Mouse (Mus musculus) lung, embryonic 14.5 days (tissue): ENCODE results near the gene Gprc5a. TPM values are rescaled to one million over a fixed set of nuclear protein-coding genes. Genes with fewer than 3 reads are reported as not detected.

Experiments
- ATAC-seq: fragments of 200-750 bp; cut with Nextera tagmentation; 2 replicates; pipeline ENCODE4 v1.8.0; 2017; ENCODE audit warnings: mild to moderate bottlenecking, moderate TSS enrichment, moderate library complexity; ENCODE audit not compliant: insufficient read depth
- DNase-seq: peaks from one replicate; pipeline ENCODE4 v3.0.0-alpha.2; 2015
- H3K27ac ChIP-seq: fragments of 300-500 bp; sonication (generic); 2 replicates; pipeline ENCODE4 v1.5.1; 2014; ENCODE audit warnings: low read depth, mild to moderate bottlenecking, moderate library complexity
- H3K27me3 ChIP-seq: fragments of 300-500 bp; sonication (generic); 2 replicates; pipeline ENCODE4 v1.6.1; 2014; ENCODE audit warnings: low read length, control low read depth; ENCODE audit not compliant: insufficient read depth
- H3K36me3 ChIP-seq: fragments of 300-500 bp; sonication (generic); 2 replicates; pipeline ENCODE4 v1.6.1; 2014; ENCODE audit warnings: control low read depth; ENCODE audit not compliant: insufficient read depth
- H3K4me1 ChIP-seq: fragments of 300-500 bp; sonication (generic); 2 replicates; pipeline ENCODE4 v1.6.1; 2014; ENCODE audit warnings: antibody characterized with exemption, control low read depth; ENCODE audit not compliant: insufficient read depth
- H3K4me2 ChIP-seq: fragments of 300-500 bp; sonication (generic); 2 replicates; pipeline ENCODE4 v1.6.1; 2014; ENCODE audit warnings: mild to moderate bottlenecking
- H3K4me3 ChIP-seq: fragments of 300-500 bp; sonication (generic); 2 replicates; pipeline ENCODE4 v1.5.1; 2014; ENCODE audit warnings: low read depth, low read length
- H3K9ac ChIP-seq: fragments of 300-500 bp; sonication (generic); 2 replicates; pipeline ENCODE4 v1.6.1; 2014
- H3K9me3 ChIP-seq: fragments of 300-500 bp; sonication (generic); 2 replicates; pipeline ENCODE4 v1.6.1; 2016; ENCODE audit warnings: low read depth, low read length, control low read depth
- CTCF ChIP-seq: IDR thresholded peaks from 2 replicates; pipeline ENCODE4 v1.5.1; 2016; ENCODE audit warnings: antibody characterized with exemption, low read depth
- WGBS: fragments of 180-500 bp; shearing (Covaris S2); extraction: QIAGEN DNeasy Blood & Tissue Kit; methylation state at CpG from one replicate; pipeline ENCODE4 v1.1.7; 2014; 5-methylcytosine and 5-hydroxymethylcytosine counted together
- polyA plus RNA-seq: library from polyadenylated mRNA; unstranded; fragments of >200 nt; fragmentation: Nextera tagmentation; extraction: Ambion mirVana; gene quantifications from 2 replicates; pipeline ENCODE4 v1.2.1, GENCODE M21; 2014

The Gprc5a gene
- polyA plus RNA-seq, 1 experiment from 2014 or later: 42.5 TPM

GRCm38 (mm10) chr6:135048956-135049355, 16.5 kb upstream of the Gprc5a start:
- DNase-seq (peak; percentile 28), ATAC-seq (no peak)
- H3K4me1 ChIP-seq: no peaks in the 10 kb centered on the region
- no peak overlapping the region for H3K9ac ChIP-seq
- no peak for TF ChIP-seq CTCF
- H3K4me3 ChIP-seq: no peak overlapping the region
- no peaks in the 10 kb centered on the region for H3K36me3 ChIP-seq
- no peak overlapping the region for H3K27ac ChIP-seq
- no peaks in the 10 kb centered on the region for H3K9me3 ChIP-seq
- H3K4me2 ChIP-seq: no peak overlapping the region
- 61% methylated on average over 16 of the region's 16 CpGs for WGBS
- no peaks in the 10 kb centered on the region for H3K27me3 ChIP-seq

GRCm38 (mm10) chr6:135053789-135054188, 11.7 kb upstream of the Gprc5a start:
- Histone ChIP-seq H3K9ac (no peak overlapping the region), H3K27me3 (no peaks in the 10 kb centered on the region), H3K4me2 (no peak overlapping the region), H3K9me3 (no peaks in the 10 kb centered on the region), H3K4me1 (no peaks in the 10 kb centered on the region), H3K4me3 (no peak overlapping the region), H3K36me3 (no peaks in the 10 kb centered on the region), H3K27ac (no peak overlapping the region)
- ATAC-seq: no peak
- WGBS: 78% methylated on average over 3 of the region's 3 CpGs
- no peak for TF ChIP-seq CTCF
- DNase-seq: no peak

GRCm38 (mm10) chr6:135055882-135056281, 9.6 kb upstream of the Gprc5a start:
- H3K36me3 ChIP-seq: no peaks in the 10 kb centered on the region
- 21% methylated on average over 4 of the region's 4 CpGs for WGBS
- H3K4me2 ChIP-seq: no peak overlapping the region
- no peak for DNase-seq
- TF ChIP-seq CTCF: no peak
- H3K4me3 ChIP-seq: no peak overlapping the region
- no peak overlapping the region for H3K27ac ChIP-seq
- no peak overlapping the region for H3K9ac ChIP-seq
- H3K9me3 ChIP-seq: no peaks in the 10 kb centered on the region
- no peaks in the 10 kb centered on the region for H3K4me1 ChIP-seq
- ATAC-seq: no peak
- H3K27me3 ChIP-seq: no peaks in the 10 kb centered on the region

GRCm38 (mm10) chr6:135060728-135061127, 4.7 kb upstream of the Gprc5a start:
- Histone ChIP-seq H3K27me3 (no peaks in the 10 kb centered on the region), H3K9ac (no peak overlapping the region), H3K9me3 (no peaks in the 10 kb centered on the region), H3K4me2 (no peak overlapping the region), H3K36me3 (no peaks in the 10 kb centered on the region), H3K4me1 (peaks cover 4% of the 10 kb centered on the region; the same call in 1 of the 2 replicates), H3K27ac (no peak overlapping the region), H3K4me3 (no peak overlapping the region)
- no peak for ATAC-seq
- no peak for DNase-seq
- WGBS: 91% methylated on average over 4 of the region's 4 CpGs
- TF ChIP-seq CTCF: no peak

- peak overlapping the region; percentile 61 for H3K27ac ChIP-seq
- no peak for TF ChIP-seq CTCF
- H3K4me1 ChIP-seq: peaks cover 4% of the 10 kb centered on the region; the same call in 1 of the 2 replicates
- DNase-seq (no peak), ATAC-seq (no peak)
- no peak overlapping the region; the same call in 1 of the 2 replicates for H3K4me3 ChIP-seq
- H3K36me3 ChIP-seq: no peaks in the 10 kb centered on the region
- peak overlapping the region; percentile 88 for H3K4me2 ChIP-seq
- WGBS: 57% methylated on average over 12 of the region's 12 CpGs
- no peaks in the 10 kb centered on the region for H3K27me3 ChIP-seq
- H3K9me3 ChIP-seq: no peaks in the 10 kb centered on the region
- no peak overlapping the region; the same call in 1 of the 2 replicates for H3K9ac ChIP-seq
Measured at GRCm38 (mm10) chr6:135064621-135065020, 830 bp upstream of the Gprc5a start.

GRCm38 (mm10) chr6:135066795-135067445, 1.5 kb downstream of the Gprc5a start:
- WGBS: 45% methylated on average over 6 of the region's 6 CpGs
- Histone ChIP-seq H3K4me1 (peaks cover 4% of the 10 kb centered on the region; the same call in 1 of the 2 replicates), H3K27me3 (no peaks in the 10 kb centered on the region), H3K27ac (peak overlapping the region; percentile 88), H3K36me3 (no peaks in the 10 kb centered on the region), H3K4me3 (peak overlapping the region; percentile 53), H3K4me2 (peak overlapping the region; percentile 88), H3K9ac (no peak overlapping the region), H3K9me3 (no peaks in the 10 kb centered on the region)
- peak; percentile 40; the same call in 1 of the 2 replicates for ATAC-seq
- TF ChIP-seq CTCF: no peak
- peak; percentile 64 for DNase-seq

GRCm38 (mm10) chr6:135068221-135068620, 2.8 kb downstream of the Gprc5a start:
- ATAC-seq (no peak), DNase-seq (peak; percentile 62)
- Histone ChIP-seq H3K9me3 (no peaks in the 10 kb centered on the region), H3K4me3 (no peak overlapping the region), H3K27ac (no peak overlapping the region), H3K4me1 (peaks cover 4% of the 10 kb centered on the region; the same call in 1 of the 2 replicates), H3K4me2 (no peak overlapping the region), H3K36me3 (no peaks in the 10 kb centered on the region), H3K9ac (no peak overlapping the region), H3K27me3 (no peaks in the 10 kb centered on the region)
- WGBS: 42% methylated on average over 5 of the region's 5 CpGs
- TF ChIP-seq CTCF: no peak
